Mouse (Mus musculus): ENCODE measurements around the gene Rtbdn.
"Not testable (repeated sequence)": the region's sequence is repeated elsewhere in the genome, so short reads cannot be mapped to it uniquely, and the experiment has no call there.

Rtbdn gene

DNA sequence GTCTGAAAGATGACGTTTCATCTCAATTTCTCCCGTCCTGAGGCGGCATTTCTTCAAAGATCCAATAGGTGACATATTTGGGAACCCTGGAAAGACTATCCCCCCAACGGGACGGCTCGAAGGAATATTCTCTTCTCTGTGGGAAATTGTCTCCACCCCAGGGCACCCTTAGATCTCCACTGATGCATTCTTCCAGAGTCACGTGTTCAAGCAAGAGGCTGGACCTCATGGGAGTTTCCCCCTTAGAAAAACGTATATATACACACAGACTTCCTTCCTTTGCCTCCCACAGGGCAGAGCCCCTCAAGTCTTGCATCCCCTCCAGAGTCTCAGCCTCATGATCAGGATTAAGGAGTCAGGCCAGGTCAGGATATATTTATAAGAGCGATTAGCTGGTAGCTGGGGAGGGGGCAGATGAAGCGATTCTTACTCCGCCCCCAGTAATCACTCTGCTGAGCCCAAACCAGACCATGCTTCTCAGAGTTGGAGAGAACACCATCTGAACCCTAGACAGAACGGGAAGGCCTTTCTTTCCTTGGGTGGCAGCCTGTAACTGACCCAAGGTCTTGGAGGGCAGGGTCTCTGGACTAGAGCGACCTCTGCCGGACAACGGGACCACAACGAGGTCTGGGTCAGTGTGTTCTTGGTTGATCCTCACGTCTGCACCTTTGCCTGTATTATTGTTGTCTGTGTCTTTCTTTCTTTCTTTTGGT lies at the start of gene Rtbdn:
Gene Rtbdn, plus strand, starts transcription at position 464 of the 713 bp plus-strand sequence.
- DNase-seq (ENCODE audit: low read depth, low spot score) = no peak

GRCm38 (mm10) chr8:84901071-84901470 lies 45.7 kb upstream of the Rtbdn start:
- no peak for DNase-seq (ENCODE audit: low read depth, low spot score)

DNA sequence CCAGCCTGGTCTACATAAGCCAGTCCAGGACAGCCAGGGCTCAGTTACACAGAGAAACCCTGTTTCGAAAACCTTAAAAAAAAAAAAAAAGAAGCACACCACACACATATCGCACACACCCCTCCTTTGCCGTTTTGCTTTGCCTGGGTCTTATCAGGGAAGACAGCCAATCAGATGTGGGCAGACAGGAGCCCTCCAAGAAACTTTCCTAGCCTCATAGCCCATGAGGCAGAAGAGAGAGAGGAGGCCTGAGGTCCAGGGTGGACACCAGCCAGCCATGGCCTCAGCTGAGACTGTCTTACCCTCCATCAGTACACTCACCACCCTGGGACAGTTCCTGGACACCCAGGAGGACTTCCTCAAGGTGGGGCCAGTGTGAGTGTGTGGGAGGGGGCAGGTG lies 45.0 kb upstream of the Rtbdn start, which contains the start of gene Klf1:
Gene Klf1, plus strand, starts transcription at position 177 of the 400 bp plus-strand sequence.
- DNase-seq (ENCODE audit: low read depth, low spot score) = no peak

DNA sequence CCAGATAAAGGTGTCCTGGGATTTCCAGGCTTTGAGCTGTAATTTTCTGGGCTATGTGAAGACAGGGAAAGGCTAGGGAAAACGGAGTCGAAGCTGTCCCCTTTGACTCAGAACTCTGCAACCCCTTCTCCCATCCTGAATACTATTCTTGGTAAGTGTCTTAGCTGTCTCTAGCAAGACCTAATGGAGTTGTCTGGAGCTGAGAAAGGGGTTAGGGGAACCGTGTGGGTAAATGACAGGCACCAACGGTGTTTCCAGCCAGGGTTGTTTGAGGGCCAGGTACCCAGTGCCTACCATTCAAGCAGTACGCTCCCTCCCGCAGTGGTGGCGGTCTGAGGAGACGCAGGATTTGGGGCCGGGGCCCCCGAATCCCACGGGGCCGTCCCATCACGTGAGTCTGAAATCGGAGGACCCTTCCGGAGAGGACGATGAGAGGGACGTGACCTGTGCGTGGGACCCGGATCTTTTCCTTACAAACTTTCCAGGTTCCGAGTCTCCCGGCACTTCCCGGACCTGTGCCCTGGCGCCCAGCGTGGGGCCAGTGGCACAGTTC lies 44.3 kb upstream of the Rtbdn start:
- no peak for DNase-seq (ENCODE audit: low read depth, low spot score)

DNA sequence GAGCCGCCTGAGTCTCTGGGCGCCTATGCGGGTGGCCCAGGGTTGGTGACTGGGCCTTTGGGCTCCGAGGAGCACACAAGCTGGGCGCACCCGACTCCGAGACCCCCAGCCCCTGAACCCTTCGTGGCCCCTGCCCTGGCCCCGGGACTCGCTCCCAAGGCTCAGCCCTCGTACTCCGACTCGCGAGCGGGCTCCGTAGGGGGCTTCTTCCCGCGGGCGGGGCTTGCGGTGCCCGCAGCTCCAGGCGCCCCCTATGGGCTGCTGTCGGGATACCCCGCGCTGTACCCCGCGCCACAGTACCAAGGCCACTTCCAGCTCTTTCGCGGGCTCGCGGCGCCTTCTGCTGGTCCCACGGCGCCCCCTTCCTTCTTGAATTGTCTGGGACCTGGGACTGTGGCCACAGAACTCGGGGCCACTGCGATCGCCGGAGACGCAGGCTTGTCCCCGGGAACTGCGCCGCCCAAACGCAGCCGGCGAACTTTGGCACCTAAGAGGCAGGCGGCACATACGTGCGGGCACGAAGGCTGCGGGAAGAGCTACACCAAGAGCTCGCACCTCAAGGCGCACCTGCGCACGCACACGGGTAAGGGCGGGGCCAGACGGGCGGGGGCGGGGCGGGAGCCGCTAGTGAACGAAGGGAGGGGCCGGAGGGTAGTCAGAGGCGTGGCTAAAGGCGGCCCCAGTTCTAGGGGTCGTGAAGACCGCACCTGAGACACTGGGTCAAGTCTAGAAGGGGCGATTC lies 43.7 kb upstream of the Rtbdn start:
- DNase-seq (ENCODE audit: low read depth, low spot score) = peak; percentile 97

GRCm38 (mm10) chr8:84904351-84904750 lies 42.4 kb upstream of the Rtbdn start:
- DNase-seq (ENCODE audit: low read depth, low spot score) = no peak

DNA sequence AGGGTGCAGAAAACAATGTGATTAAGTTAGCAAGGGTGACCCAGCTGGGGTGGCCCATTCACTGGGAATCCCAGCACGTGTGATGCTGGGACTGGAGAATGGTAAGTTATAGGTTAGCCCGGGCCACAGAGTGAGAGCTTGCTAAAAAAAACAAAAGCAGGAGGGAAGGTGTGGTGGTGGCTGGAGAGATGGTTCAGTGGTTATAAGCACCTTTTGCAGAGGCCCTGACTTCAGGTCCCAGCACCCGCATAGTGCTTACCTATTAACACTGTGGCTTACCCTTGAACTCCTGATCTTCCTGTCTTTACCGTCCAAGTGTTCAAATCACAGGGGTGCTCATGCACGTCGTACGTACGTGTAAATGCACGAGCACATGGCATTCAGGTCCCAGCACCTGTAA lies 39.8 kb upstream of the Rtbdn start:
- no peak for DNase-seq (ENCODE audit: low read depth, low spot score)

- peak; percentile 26 for DNase-seq (ENCODE audit: low read depth, low spot score)
Measured at GRCm38 (mm10) chr8:84907493-84907892, 39.3 kb upstream of the Rtbdn start.

- not testable (repeated sequence) for DNase-seq (ENCODE audit: low read depth, low spot score)
Measured at GRCm38 (mm10) chr8:84907979-84908378, 38.8 kb upstream of the Rtbdn start.

GRCm38 (mm10) chr8:84908421-84909161 lies 38.2 kb upstream of the Rtbdn start, which contains the start of gene Dnase2a:
Gene Dnase2a (plus strand): TSS chr8:84908560.
- peak; percentile 100 for DNase-seq (ENCODE audit: low read depth, low spot score)

DNA sequence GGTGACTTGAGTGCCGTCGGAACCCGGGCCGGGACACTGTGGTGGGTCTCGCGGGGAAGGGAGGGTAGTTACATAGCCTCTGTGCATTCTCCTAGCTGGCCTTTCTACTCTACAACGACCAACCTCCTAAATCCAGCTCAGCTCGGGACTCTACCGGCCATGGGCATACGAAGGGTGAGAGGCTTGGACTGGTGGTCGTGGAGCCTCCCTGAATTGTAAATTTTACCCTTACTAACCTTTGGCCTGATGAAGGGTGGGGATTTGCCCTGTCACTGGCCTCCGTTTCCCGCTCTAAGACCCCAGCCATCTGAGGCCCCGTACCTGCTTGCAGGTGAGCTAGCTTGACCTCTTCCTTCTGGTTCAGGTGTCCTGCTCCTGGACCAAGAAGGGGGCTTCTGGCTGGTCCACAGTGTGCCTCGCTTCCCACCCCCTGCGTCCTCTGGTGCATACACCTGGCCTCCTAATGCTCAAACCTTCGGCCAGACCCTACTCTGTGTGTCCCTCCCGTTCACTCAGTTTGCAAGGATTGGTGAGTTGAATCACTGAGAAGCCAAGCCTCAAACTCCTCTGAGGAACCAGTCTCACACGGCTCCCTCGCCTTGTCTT lies 37.5 kb upstream of the Rtbdn start:
- peak; percentile 34 for DNase-seq (ENCODE audit: low read depth, low spot score)

DNA sequence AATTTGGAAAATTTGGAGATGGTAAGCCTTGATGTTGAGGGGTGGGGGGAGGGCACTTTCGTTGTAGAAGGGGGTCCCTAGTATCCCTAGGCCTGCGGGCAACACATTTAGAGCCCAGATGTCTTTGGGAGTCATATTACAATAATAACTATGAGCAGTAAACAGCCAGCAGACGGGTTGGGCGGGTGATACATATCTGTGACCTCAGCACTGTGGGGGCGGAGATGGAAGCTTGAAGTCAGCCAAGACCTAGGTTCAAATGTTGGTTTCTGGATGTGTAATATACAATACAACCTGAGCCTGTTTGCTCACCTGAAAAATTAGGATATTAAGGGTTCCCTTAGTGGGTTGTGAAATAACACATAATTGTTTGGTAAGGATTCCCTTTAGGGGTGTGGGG lies 36.8 kb upstream of the Rtbdn start:
- peak; percentile 23 for DNase-seq (ENCODE audit: low read depth, low spot score)

DNA sequence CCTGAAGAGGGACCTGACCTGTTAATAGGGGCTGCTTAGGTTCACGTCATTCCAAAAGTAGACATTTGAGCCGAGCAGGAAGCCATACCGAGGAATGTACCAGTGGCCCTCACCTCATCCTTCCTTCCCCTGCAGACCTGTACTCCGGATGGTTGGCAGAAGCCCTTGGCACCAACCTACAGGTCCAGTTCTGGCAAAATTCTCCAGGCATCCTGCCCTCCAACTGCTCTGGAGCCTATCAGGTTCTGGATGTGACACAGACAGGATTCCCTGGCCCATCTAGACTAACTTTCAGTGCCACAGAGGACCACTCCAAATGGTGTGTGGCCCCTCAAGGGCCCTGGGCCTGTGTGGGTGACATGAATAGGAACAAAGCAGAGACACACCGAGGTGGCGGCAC lies 36.2 kb upstream of the Rtbdn start:
- DNase-seq (ENCODE audit: low read depth, low spot score) = no peak

- no peak for DNase-seq (ENCODE audit: low read depth, low spot score)
Measured at GRCm38 (mm10) chr8:84911854-84912253, 34.9 kb upstream of the Rtbdn start.

- no peak for DNase-seq (ENCODE audit: low read depth, low spot score)
Measured at GRCm38 (mm10) chr8:84912391-84912790, 34.4 kb upstream of the Rtbdn start.

DNA sequence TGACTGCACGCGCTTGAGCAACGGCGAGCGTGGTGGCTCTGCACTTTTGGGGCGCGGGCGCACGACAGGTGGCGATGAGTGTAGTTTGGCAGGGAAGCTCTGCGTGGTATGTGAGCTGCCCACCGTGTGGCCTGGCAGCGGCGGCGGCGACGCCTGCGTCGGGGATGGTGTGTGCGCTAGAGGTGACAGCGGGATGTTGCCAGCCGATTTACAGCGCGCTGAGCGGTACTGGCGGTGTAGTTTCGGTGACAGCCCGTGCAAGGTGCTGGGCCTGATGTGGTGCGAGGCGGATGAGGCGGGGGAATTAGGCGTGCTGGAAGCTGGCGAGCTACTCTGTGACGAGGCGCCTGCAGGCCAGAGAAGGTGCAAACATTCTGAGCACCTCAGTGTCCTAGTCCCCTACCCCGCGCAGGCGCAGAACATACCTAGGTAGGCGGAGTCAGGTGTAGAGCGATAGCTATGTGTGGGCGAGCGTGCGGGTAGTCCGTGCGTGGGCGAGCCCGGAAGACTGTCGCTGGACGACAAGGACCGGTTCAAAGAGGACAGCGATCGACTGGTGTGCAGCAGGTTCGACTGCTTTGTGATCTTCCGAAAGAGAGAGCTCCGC lies 33.8 kb upstream of the Rtbdn start:
- DNase-seq (ENCODE audit: low read depth, low spot score) = peak; percentile 95

DNA sequence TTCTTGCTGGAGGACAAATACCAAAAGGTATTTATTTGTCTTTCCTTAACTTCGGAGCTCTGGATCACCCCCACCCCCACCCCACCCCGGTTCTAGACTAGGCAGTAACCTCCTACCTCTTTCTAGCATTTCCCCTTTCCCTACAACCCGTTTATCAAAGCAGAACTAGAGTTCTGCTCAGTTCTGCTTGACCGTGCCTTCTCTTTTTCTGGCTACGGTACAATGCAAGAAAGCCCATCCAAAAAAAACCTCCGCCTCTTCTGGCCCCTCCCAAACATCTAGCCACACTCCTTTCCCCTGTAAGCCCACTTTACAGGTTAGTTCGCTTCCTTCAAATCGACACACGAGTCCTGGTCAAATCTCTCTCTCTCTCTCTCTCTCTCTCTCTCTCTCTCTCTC lies 33.3 kb upstream of the Rtbdn start:
- no peak for DNase-seq (ENCODE audit: low read depth, low spot score)

DNA sequence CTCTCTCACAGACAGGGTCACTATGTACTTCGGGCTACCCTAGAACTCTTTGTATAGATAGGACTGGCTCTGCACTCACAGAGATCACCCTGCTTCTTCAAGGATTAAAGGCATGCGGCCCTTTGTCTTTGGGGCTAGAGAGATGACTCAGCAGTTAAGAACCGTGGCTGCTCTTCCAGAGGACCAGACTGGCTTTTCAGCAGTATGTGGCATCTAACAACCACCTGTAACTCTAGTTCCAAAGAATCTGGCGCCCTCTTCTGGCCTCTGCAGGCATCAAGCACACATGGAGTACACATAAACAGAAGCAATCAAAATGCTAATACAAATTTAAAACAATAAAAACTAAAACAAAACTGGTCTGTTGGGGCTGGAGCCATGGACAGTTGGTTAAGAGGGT lies 32.8 kb upstream of the Rtbdn start:
- DNase-seq (ENCODE audit: low read depth, low spot score) = peak; percentile 91

DNA sequence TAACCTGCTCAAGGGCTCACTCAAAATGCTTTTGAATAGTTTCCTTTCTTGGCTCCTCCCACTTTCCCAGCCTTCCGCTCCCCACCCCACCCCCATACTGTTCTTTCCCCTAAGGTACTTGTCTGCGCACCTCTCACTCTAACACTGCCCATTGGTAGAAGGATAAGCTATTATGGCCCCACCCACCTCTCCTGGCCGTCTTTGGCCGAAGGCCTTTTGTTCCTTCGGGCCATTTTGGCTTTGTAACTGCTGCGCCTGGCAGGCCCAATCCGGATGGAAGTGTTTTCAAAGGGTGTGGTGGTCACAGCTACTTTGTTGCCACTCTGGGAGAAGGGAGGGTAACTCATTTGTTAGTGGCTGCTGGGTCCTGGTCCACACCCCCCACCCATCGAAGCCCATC lies 31.5 kb upstream of the Rtbdn start:
- DNase-seq (ENCODE audit: low read depth, low spot score) = no peak

DNA sequence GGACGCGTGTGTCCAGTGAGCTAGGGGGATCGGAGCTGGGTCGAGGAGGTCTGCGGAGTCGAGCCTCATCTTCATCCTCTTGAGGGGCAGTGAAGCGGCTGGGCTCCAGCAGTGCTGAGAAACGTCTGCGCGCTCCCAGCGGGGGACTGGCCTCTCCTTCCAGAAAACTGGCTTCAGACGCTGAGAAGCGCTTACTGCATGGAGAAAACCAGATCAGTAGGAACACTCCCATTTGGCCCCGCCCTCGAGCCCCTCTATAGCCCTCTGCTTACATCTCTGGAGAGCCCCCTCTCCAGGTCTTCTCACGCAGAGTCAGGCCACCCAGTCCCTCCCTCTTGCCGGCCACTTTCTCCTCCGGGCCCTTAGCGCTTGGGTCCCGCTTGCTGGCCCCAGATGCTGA lies 29.0 kb upstream of the Rtbdn start:
- no peak for DNase-seq (ENCODE audit: low read depth, low spot score)

DNA sequence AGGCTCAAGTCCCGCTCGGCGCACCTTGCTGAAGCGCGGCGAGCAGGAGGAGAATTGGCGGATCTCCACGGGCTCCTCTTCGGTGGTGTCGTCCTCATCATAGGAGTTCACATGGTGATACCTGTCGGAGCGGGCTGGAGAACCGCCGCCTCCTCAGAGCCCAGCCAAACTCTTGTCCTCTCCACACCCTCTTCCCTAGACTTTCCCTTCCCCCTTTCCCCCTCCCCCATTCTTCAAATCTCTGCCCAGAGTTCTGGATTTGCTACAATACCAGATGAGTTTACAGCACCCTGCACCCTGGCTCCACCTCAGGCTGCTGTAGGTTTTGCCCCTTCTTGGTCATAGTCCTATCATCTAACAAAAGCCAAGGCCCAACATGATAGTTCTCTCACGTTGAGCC lies 28.1 kb upstream of the Rtbdn start:
- DNase-seq (ENCODE audit: low read depth, low spot score) = no peak

All from A20 (cell line).